Mouse (Mus musculus): ENCODE results near the gene Tmem132d. TPM values are rescaled to one million over a fixed set of nuclear protein-coding genes. Genes with fewer than 3 reads are reported as not detected.

Tmem132d gene
- polyA plus RNA-seq, 1 experiment from 2014 or later = not detected

GRCm38 (mm10) chr5:127929687-127930086, 503.2 kb downstream of the Tmem132d start:
- no peak overlapping the region for H3K27ac ChIP-seq
- no peak overlapping the region for H3K4me3 ChIP-seq (ENCODE audit: inconsistent target)
- 90% methylated on average over 14 of the region's 14 CpGs for WGBS (ENCODE audit: missing documents)
- H3K36me3 ChIP-seq (ENCODE audit: inconsistent target) = no peaks in the 10 kb centered on the region
- H3K79me2 ChIP-seq (ENCODE audit: inconsistent target) = no peaks in the 10 kb centered on the region

- 95% methylated on average over 2 of the region's 2 CpGs for WGBS (ENCODE audit: missing documents)
Observed at GRCm38 (mm10) chr5:127926686-127927085, 506.2 kb downstream of the Tmem132d start.

GRCm38 (mm10) chr5:127924106-127924505, 508.8 kb downstream of the Tmem132d start:
- no peak overlapping the region for H3K27ac ChIP-seq
- no peaks in the 10 kb centered on the region for H3K79me2 ChIP-seq (ENCODE audit: inconsistent target)
- no peaks in the 10 kb centered on the region for H3K36me3 ChIP-seq (ENCODE audit: inconsistent target)
- H3K4me3 ChIP-seq (ENCODE audit: inconsistent target) = no peak overlapping the region
- WGBS (ENCODE audit: missing documents) = 77% methylated on average over 3 of the region's 3 CpGs

More at GRCm38 (mm10) chr5:127926686-127927085, 506.2 kb downstream of the Tmem132d start:
- Histone ChIP-seq H3K79me2 (ENCODE audit: inconsistent target) (no peaks in the 10 kb centered on the region), H3K36me3 (ENCODE audit: inconsistent target) (no peaks in the 10 kb centered on the region), H3K4me3 (ENCODE audit: inconsistent target) (no peak overlapping the region), H3K27ac (no peak overlapping the region)

- WGBS (ENCODE audit: missing documents) = 71% methylated on average over 1 of the region's 1 CpGs
- H3K79me2 ChIP-seq (ENCODE audit: inconsistent target) = no peaks in the 10 kb centered on the region
Observed at GRCm38 (mm10) chr5:127919171-127919570, 513.7 kb downstream of the Tmem132d start.

GRCm38 (mm10) chr5:127918376-127918775, 514.5 kb downstream of the Tmem132d start:
- H3K36me3 ChIP-seq (ENCODE audit: inconsistent target) = no peaks in the 10 kb centered on the region
- WGBS (ENCODE audit: missing documents) = 94% methylated on average over 3 of the region's 3 CpGs
- H3K4me3 ChIP-seq (ENCODE audit: inconsistent target) = no peak overlapping the region
- no peak overlapping the region for H3K27ac ChIP-seq
- no peaks in the 10 kb centered on the region for H3K79me2 ChIP-seq (ENCODE audit: inconsistent target)

More at GRCm38 (mm10) chr5:127919171-127919570, 513.7 kb downstream of the Tmem132d start:
- H3K27ac ChIP-seq = no peak overlapping the region
- no peak overlapping the region for H3K4me3 ChIP-seq (ENCODE audit: inconsistent target)
- no peaks in the 10 kb centered on the region for H3K36me3 ChIP-seq (ENCODE audit: inconsistent target)

- H3K4me3 ChIP-seq (ENCODE audit: inconsistent target) = no peak overlapping the region
- no peaks in the 10 kb centered on the region for H3K36me3 ChIP-seq (ENCODE audit: inconsistent target)
- 93% methylated on average over 11 of the region's 11 CpGs for WGBS (ENCODE audit: missing documents)
- H3K27ac ChIP-seq = no peak overlapping the region
- no peaks in the 10 kb centered on the region for H3K79me2 ChIP-seq (ENCODE audit: inconsistent target)
Observed at GRCm38 (mm10) chr5:127914157-127914556, 518.7 kb downstream of the Tmem132d start.

GRCm38 (mm10) chr5:127911603-127912002, 521.3 kb downstream of the Tmem132d start:
- Histone ChIP-seq H3K79me2 (ENCODE audit: inconsistent target) (no peaks in the 10 kb centered on the region), H3K27ac (no peak overlapping the region), H3K4me3 (ENCODE audit: inconsistent target) (no peak overlapping the region), H3K36me3 (ENCODE audit: inconsistent target) (no peaks in the 10 kb centered on the region)
- WGBS (ENCODE audit: missing documents) = 69% methylated on average over 3 of the region's 3 CpGs

GRCm38 (mm10) chr5:127910356-127910755, 522.5 kb downstream of the Tmem132d start:
- WGBS (ENCODE audit: missing documents) = 51% methylated on average over 2 of the region's 2 CpGs
- Histone ChIP-seq H3K27ac (no peak overlapping the region), H3K4me3 (ENCODE audit: inconsistent target) (no peak overlapping the region), H3K79me2 (ENCODE audit: inconsistent target) (no peaks in the 10 kb centered on the region), H3K36me3 (ENCODE audit: inconsistent target) (no peaks in the 10 kb centered on the region)

- 100% methylated on average over 1 of the region's 1 CpGs for WGBS (ENCODE audit: missing documents)
- H3K36me3 ChIP-seq (ENCODE audit: inconsistent target) = no peaks in the 10 kb centered on the region
- no peak overlapping the region for H3K4me3 ChIP-seq (ENCODE audit: inconsistent target)
- H3K79me2 ChIP-seq (ENCODE audit: inconsistent target) = no peaks in the 10 kb centered on the region
- H3K27ac ChIP-seq = no peak overlapping the region
Observed at GRCm38 (mm10) chr5:127895176-127895575, 537.7 kb downstream of the Tmem132d start.

- no peak overlapping the region for H3K4me3 ChIP-seq (ENCODE audit: inconsistent target)
- H3K27ac ChIP-seq = no peak overlapping the region
- H3K79me2 ChIP-seq (ENCODE audit: inconsistent target) = no peaks in the 10 kb centered on the region
- no peaks in the 10 kb centered on the region for H3K36me3 ChIP-seq (ENCODE audit: inconsistent target)
- WGBS (ENCODE audit: missing documents) = 94% methylated on average over 18 of the region's 18 CpGs
Observed at GRCm38 (mm10) chr5:127885566-127886505, 547.0 kb downstream of the Tmem132d start.

- 75% methylated on average over 7 of the region's 10 CpGs for WGBS (ENCODE audit: missing documents)
- H3K27ac ChIP-seq = no peak overlapping the region
- no peaks in the 10 kb centered on the region for H3K36me3 ChIP-seq (ENCODE audit: inconsistent target)
- H3K79me2 ChIP-seq (ENCODE audit: inconsistent target) = no peaks in the 10 kb centered on the region
- H3K4me3 ChIP-seq (ENCODE audit: inconsistent target) = no peak overlapping the region
Observed at GRCm38 (mm10) chr5:127883021-127883420, 549.9 kb downstream of the Tmem132d start.

GRCm38 (mm10) chr5:127874461-127874860, 558.4 kb downstream of the Tmem132d start:
- no peaks in the 10 kb centered on the region for H3K36me3 ChIP-seq (ENCODE audit: inconsistent target)
- WGBS (ENCODE audit: missing documents) = 77% methylated on average over 6 of the region's 6 CpGs
- no peaks in the 10 kb centered on the region for H3K79me2 ChIP-seq (ENCODE audit: inconsistent target)
- H3K27ac ChIP-seq = no peak overlapping the region
- no peak overlapping the region for H3K4me3 ChIP-seq (ENCODE audit: inconsistent target)

GRCm38 (mm10) chr5:127865157-127865556, 567.7 kb downstream of the Tmem132d start:
- WGBS (ENCODE audit: missing documents) = 96% methylated on average over 6 of the region's 6 CpGs
- no peaks in the 10 kb centered on the region for H3K36me3 ChIP-seq (ENCODE audit: inconsistent target)
- H3K79me2 ChIP-seq (ENCODE audit: inconsistent target) = no peaks in the 10 kb centered on the region

GRCm38 (mm10) chr5:127859719-127860118, 573.2 kb downstream of the Tmem132d start:
- Histone ChIP-seq H3K27ac (no peak overlapping the region), H3K79me2 (ENCODE audit: inconsistent target) (no peaks in the 10 kb centered on the region), H3K36me3 (ENCODE audit: inconsistent target) (no peaks in the 10 kb centered on the region), H3K4me3 (ENCODE audit: inconsistent target) (no peak overlapping the region)
- 90% methylated on average over 2 of the region's 2 CpGs for WGBS (ENCODE audit: missing documents)

More at GRCm38 (mm10) chr5:127865157-127865556, 567.7 kb downstream of the Tmem132d start:
- H3K4me3 ChIP-seq (ENCODE audit: inconsistent target) = no peak overlapping the region
- H3K27ac ChIP-seq = no peak overlapping the region

GRCm38 (mm10) chr5:127852305-127852704, 580.6 kb downstream of the Tmem132d start:
- Histone ChIP-seq H3K4me3 (ENCODE audit: inconsistent target) (no peak overlapping the region), H3K36me3 (ENCODE audit: inconsistent target) (no peaks in the 10 kb centered on the region), H3K27ac (no peak overlapping the region), H3K79me2 (ENCODE audit: inconsistent target) (no peaks in the 10 kb centered on the region)
- 89% methylated on average over 1 of the region's 1 CpGs for WGBS (ENCODE audit: missing documents)

Data from macrophage (primary cell).